13 mouse cellular contexts compared by ENCODE assay signal in the genomic region with DNA sequence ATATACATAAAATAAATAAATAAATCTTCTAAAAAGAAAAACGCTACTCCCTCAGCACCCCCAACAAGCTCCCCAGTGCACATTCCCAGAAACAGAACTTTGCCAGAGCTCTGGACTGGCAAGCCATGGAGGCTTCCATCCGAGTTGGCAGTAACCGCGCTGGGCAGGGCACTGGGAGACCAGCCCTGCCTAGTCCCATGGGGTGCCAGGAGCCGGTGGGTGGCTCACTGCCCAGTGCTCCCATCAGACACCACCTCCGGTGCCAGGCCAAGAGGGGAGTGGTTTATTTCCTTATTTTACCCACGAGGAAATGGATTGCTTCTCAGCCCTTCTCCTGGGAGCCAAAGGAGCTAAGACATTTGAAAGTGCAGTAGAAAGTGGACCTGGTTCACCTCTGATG. TPM values are rescaled to one million over a fixed set of nuclear protein-coding genes. Genes with fewer than 3 reads are reported as not detected.
DNase-seq lines count a peak whose midpoint lies in the region; ATAC-seq and TF ChIP-seq lines count a peak whose summit lies in the region.
"Had no signal": no experiment of that assay in that cellular context is flagged by ENCODE, and none has a peak within 500 bp of the region (broad histone marks: within the 10 kb centered on the region; RNA-seq: fewer than 3 reads in every experiment).

No protein-coding gene starts in this region.

- no peak overlapping the region for H3ac ChIP-seq in C2C12 (ENCODE audit: control insufficient read depth, insufficient read length, low read depth)

- intact Hi-C loops in gastrocnemius, postnatal 14 days (cut with DNase I; ENCODE audit: low total_unique reads): no loop called here

- no peak overlapping the region for H3K4me2 ChIP-seq in kidney, embryonic 16.5 days (replicated peaks; ENCODE audit: low read depth, low read length)
- H3K4me2 ChIP-seq in neural tube, embryonic 15.5 days: no peak overlapping the region
- no peak overlapping the region for H3K4me2 ChIP-seq in hindbrain, embryonic 16.5 days (ENCODE audit: low read length)
- no peak overlapping the region for H3K4me2 ChIP-seq in forebrain, embryonic 15.5 days (replicated peaks)
- H3K4me2 ChIP-seq: embryonic facial prominence, embryonic 12.5 days had no signal

- no peaks in the 10 kb centered on the region for H3K79me3 ChIP-seq in C2C12 (ENCODE audit: low read depth)

- WGBS in kidney, embryonic 16.5 days: 80% methylated on average over 7 of the region's 7 CpGs
- 71% methylated on average over 7 of the region's 7 CpGs for WGBS in neural tube, embryonic 15.5 days
- WGBS in hindbrain, embryonic 16.5 days: 77% methylated on average over 7 of the region's 7 CpGs
- whole genome bisulfite sequencing in forebrain, embryonic 15.5 days: 66% methylated on average over 7 of the region's 7 CpGs

- no peak overlapping the region for H3K27ac ChIP-seq in kidney, embryonic 16.5 days (ENCODE audit: low read length)
- H3K27ac ChIP-seq in neural tube, embryonic 15.5 days (replicated peaks): no peak overlapping the region
- no peak overlapping the region for H3K27ac ChIP-seq in hindbrain, embryonic 16.5 days (ENCODE audit: low read depth, low read length)
- H3K27ac ChIP-seq in forebrain, embryonic 15.5 days (replicated peaks): no peak overlapping the region
- H3K27ac ChIP-seq: embryonic facial prominence, embryonic 12.5 days had no signal

- peak; percentile 39 for DNase-seq in kidney, postnatal 10 days
- DNase-seq in Muller cell, postnatal 12 days (ENCODE audit: inconsistent ontology term): peak; percentile 67
- DNase-seq in gastrocnemius, postnatal 14 days: peak; percentile 76
- DNase-seq: kidney, postnatal 14 days had no signal

- no peaks in the 10 kb centered on the region for H3K79me2 ChIP-seq in C2C12 (ENCODE audit: control insufficient read depth, insufficient read depth)

- H3K4me3 ChIP-seq in kidney, embryonic 16.5 days (ENCODE audit: low read length): no peak overlapping the region
- H3K4me3 ChIP-seq in C2C12 (ENCODE audit: insufficient read depth, poor library complexity, severe bottlenecking): no peak overlapping the region
- no peak overlapping the region for H3K4me3 ChIP-seq in neural tube, embryonic 15.5 days (replicated peaks)
- no peak overlapping the region for H3K4me3 ChIP-seq in hindbrain, embryonic 16.5 days (ENCODE audit: low read length)
- H3K4me3 ChIP-seq in forebrain, embryonic 15.5 days: no peak overlapping the region
- H3K4me3 ChIP-seq: embryonic facial prominence, embryonic 12.5 days had no signal

- H3K4me1 ChIP-seq in kidney, embryonic 16.5 days (ENCODE audit: insufficient read depth, low read length): peaks cover 9% of the 10 kb centered on the region; the same call in 1 of the 2 replicates
- H3K4me1 ChIP-seq in neural tube, embryonic 15.5 days: 0 out of 2 replicates have a peak, but pooled peaks cover under 1% of the 10 kb centered on the region
- no peaks in the 10 kb centered on the region; the same call in 1 of the 2 replicates for H3K4me1 ChIP-seq in hindbrain, embryonic 16.5 days (ENCODE audit: control insufficient read depth, insufficient read depth, low read depth, low read length)
- no peaks in the 10 kb centered on the region for H3K4me1 ChIP-seq in forebrain, embryonic 15.5 days
- H3K4me1 ChIP-seq: embryonic facial prominence, embryonic 12.5 days had no signal

- no peaks in the 10 kb centered on the region for H3K36me3 ChIP-seq in kidney, embryonic 16.5 days (ENCODE audit: insufficient read depth, low read length)
- no peaks in the 10 kb centered on the region for H3K36me3 ChIP-seq in C2C12 (ENCODE audit: control insufficient read depth, insufficient read depth)
- H3K36me3 ChIP-seq in neural tube, embryonic 15.5 days: no peaks in the 10 kb centered on the region
- H3K36me3 ChIP-seq in hindbrain, embryonic 16.5 days (ENCODE audit: control insufficient read depth, insufficient read depth, low read length): no peaks in the 10 kb centered on the region
- no peaks in the 10 kb centered on the region for H3K36me3 ChIP-seq in forebrain, embryonic 15.5 days
- H3K36me3 ChIP-seq: embryonic facial prominence, embryonic 12.5 days had no signal

- no peak for TF ChIP-seq CTCF in C2C12 (IDR thresholded peaks at IDR 0.05; ENCODE audit: control insufficient read depth, insufficient read depth, insufficient read length)

- no peaks in the 10 kb centered on the region for H3K27me3 ChIP-seq in kidney, embryonic 16.5 days (ENCODE audit: insufficient read depth, low read length)
- H3K27me3 ChIP-seq in C2C12 (ENCODE audit: control insufficient read depth, insufficient read depth, insufficient read length): no peaks in the 10 kb centered on the region
- no peaks in the 10 kb centered on the region for H3K27me3 ChIP-seq in neural tube, embryonic 15.5 days (replicated peaks)
- H3K27me3 ChIP-seq in hindbrain, embryonic 16.5 days (replicated peaks; ENCODE audit: control insufficient read depth, insufficient read depth, low read length): no peaks in the 10 kb centered on the region; the same call in 1 of the 2 replicates
- H3K27me3 ChIP-seq in forebrain, embryonic 15.5 days: no peaks in the 10 kb centered on the region
- H3K27me3 ChIP-seq: embryonic facial prominence, embryonic 12.5 days had no signal

- H3K9me3 ChIP-seq in kidney, embryonic 16.5 days (ENCODE audit: low read length): no peaks in the 10 kb centered on the region
- H3K9me3 ChIP-seq in neural tube, embryonic 15.5 days (replicated peaks): no peaks in the 10 kb centered on the region
- no peaks in the 10 kb centered on the region for H3K9me3 ChIP-seq in hindbrain, embryonic 16.5 days (ENCODE audit: control insufficient read depth, low read length)
- H3K9me3 ChIP-seq in forebrain, embryonic 15.5 days: no peaks in the 10 kb centered on the region
- H3K9me3 ChIP-seq: embryonic facial prominence, embryonic 12.5 days had no signal

- no peak overlapping the region for H3K9ac ChIP-seq in kidney, embryonic 16.5 days (replicated peaks; ENCODE audit: low read length)
- no peak overlapping the region for H3K9ac ChIP-seq in neural tube, embryonic 15.5 days (replicated peaks)
- H3K9ac ChIP-seq in hindbrain, embryonic 16.5 days (ENCODE audit: low read depth, low read length): no peak overlapping the region
- no peak overlapping the region for H3K9ac ChIP-seq in forebrain, embryonic 15.5 days (replicated peaks)
- H3K9ac ChIP-seq: embryonic facial prominence, embryonic 12.5 days had no signal

- ATAC-seq in kidney, embryonic 16.5 days (ENCODE audit: low FRiP score, low TSS enrichment): no peak
- no peak for ATAC-seq in neural tube, embryonic 15.5 days (ENCODE audit: low FRiP score)
- no peak for ATAC-seq in hindbrain, embryonic 16.5 days
- ATAC-seq in forebrain, embryonic 15.5 days (replicated peaks): no peak

TF ChIP-seq in C2C12, 6 proteins besides CTCF, POLR2A, EP300 and RAD21:
- peak; percentile 60 for TF ChIP-seq MAX (IDR thresholded peaks at IDR 0.05)
- TF ChIP-seq USF1 (IDR thresholded peaks at IDR 0.05; ENCODE audit: low read depth): no peak

RNA-seq across cellular contexts. Expression of a gene that starts 1.7 kb away (rescaled TPM):
- polyA plus RNA-seq in kidney, embryonic 16.5 days (2015; fragmentation: Nextera tagmentation; extraction: Ambion mirVana): 0.54 and 0.77 TPM in 2 replicates
- polyA plus RNA-seq in C2C12 (2012; fragmentation: generic; extraction: Trizol): 1.3 TPM
- total RNA-seq in gastrocnemius, postnatal 14 days (2021): not detected
- polyA plus RNA-seq in neural tube, embryonic 15.5 days (2015; fragmentation: Nextera tagmentation; extraction: Ambion mirVana): 26.1 TPM in 1 of 2 replicates, not detected in the other
- not detected in 2 replicates for polyA plus RNA-seq in hindbrain, embryonic 16.5 days (2015; fragmentation: Nextera tagmentation; extraction: Ambion mirVana)
- polyA plus RNA-seq in forebrain, embryonic 15.5 days (2015; fragmentation: Nextera tagmentation; extraction: Ambion mirVana): not detected in 2 replicates
- total RNA-seq: megakaryocyte progenitor cell, adult 5-6 weeks; MEL had no signal
- polyA plus RNA-seq: embryonic facial prominence, embryonic 12.5 days; neural tube, embryonic 11.5 days had no signal

RNA-seq across cellular contexts. Expression of a gene that starts 14.6 kb away (rescaled TPM):
- 58.5 and 59.7 TPM in 2 replicates for polyA plus RNA-seq in kidney, embryonic 16.5 days (2015; fragmentation: Nextera tagmentation; extraction: Ambion mirVana)
- 55.2 TPM for polyA plus RNA-seq in C2C12 (2012; fragmentation: generic; extraction: Trizol)
- total RNA-seq in gastrocnemius, postnatal 14 days (2021): 10 to 100 TPM; 22.7 to 23.6 TPM
- polyA plus RNA-seq in neural tube, embryonic 15.5 days (2015; fragmentation: Nextera tagmentation; extraction: Ambion mirVana): 12.0 and 16.2 TPM in 2 replicates
- 15.9 and 17.5 TPM in 2 replicates for polyA plus RNA-seq in hindbrain, embryonic 16.5 days (2015; fragmentation: Nextera tagmentation; extraction: Ambion mirVana)
- polyA plus RNA-seq in forebrain, embryonic 15.5 days (2015; fragmentation: Nextera tagmentation; extraction: Ambion mirVana): 7.6 and 9.0 TPM in 2 replicates
- total RNA-seq: megakaryocyte progenitor cell, adult 5-6 weeks had no signal

RNA-seq across cellular contexts. Expression of a gene that starts 20.0 kb away (rescaled TPM):
- 54.7 and 61.9 TPM in 2 replicates for polyA plus RNA-seq in kidney, embryonic 16.5 days (2015; fragmentation: Nextera tagmentation; extraction: Ambion mirVana)
- polyA plus RNA-seq in C2C12 (2012; fragmentation: generic; extraction: Trizol): 71.2 TPM
- total RNA-seq in gastrocnemius, postnatal 14 days (2021): 10 to 100 TPM; 28.0 to 28.2 TPM
- polyA plus RNA-seq in neural tube, embryonic 15.5 days (2015; fragmentation: Nextera tagmentation; extraction: Ambion mirVana): 42.6 and 44.1 TPM in 2 replicates
- polyA plus RNA-seq in hindbrain, embryonic 16.5 days (2015; fragmentation: Nextera tagmentation; extraction: Ambion mirVana): 46.1 and 51.8 TPM in 2 replicates
- polyA plus RNA-seq in forebrain, embryonic 15.5 days (2015; fragmentation: Nextera tagmentation; extraction: Ambion mirVana): 60.3 and 62.0 TPM in 2 replicates

RNA-seq across cellular contexts. Expression of a gene that starts 42.5 kb away (rescaled TPM):
- 0.37 and 0.70 TPM in 2 replicates for polyA plus RNA-seq in kidney, embryonic 16.5 days (2015; fragmentation: Nextera tagmentation; extraction: Ambion mirVana)
- 0.07 TPM for polyA plus RNA-seq in C2C12 (2012; fragmentation: generic; extraction: Trizol)
- not detected for total RNA-seq in gastrocnemius, postnatal 14 days (2021)
- polyA plus RNA-seq in neural tube, embryonic 15.5 days (2015; fragmentation: Nextera tagmentation; extraction: Ambion mirVana): not detected in 2 replicates
- polyA plus RNA-seq in hindbrain, embryonic 16.5 days (2015; fragmentation: Nextera tagmentation; extraction: Ambion mirVana): 0.11 TPM in 1 of 2 replicates, not detected in the other
- polyA plus RNA-seq in forebrain, embryonic 15.5 days (2015; fragmentation: Nextera tagmentation; extraction: Ambion mirVana): not detected in 2 replicates

RNA-seq across cellular contexts. Expression of a gene that starts 42.6 kb away (rescaled TPM):
- polyA plus RNA-seq in kidney, embryonic 16.5 days (2015; fragmentation: Nextera tagmentation; extraction: Ambion mirVana): 33.1 and 41.0 TPM in 2 replicates
- polyA plus RNA-seq in C2C12 (2012; fragmentation: generic; extraction: Trizol): 23.4 TPM
- total RNA-seq in gastrocnemius, postnatal 14 days (2021): 1 to 10 TPM; 3.3 to 3.6 TPM
- 3.7 and 16.9 TPM in 2 replicates for polyA plus RNA-seq in neural tube, embryonic 15.5 days (2015; fragmentation: Nextera tagmentation; extraction: Ambion mirVana)
- 4.5 and 6.7 TPM in 2 replicates for polyA plus RNA-seq in hindbrain, embryonic 16.5 days (2015; fragmentation: Nextera tagmentation; extraction: Ambion mirVana)
- 3.6 and 5.9 TPM in 2 replicates for polyA plus RNA-seq in forebrain, embryonic 15.5 days (2015; fragmentation: Nextera tagmentation; extraction: Ambion mirVana)
